ENCODE assay signal across 7 mouse cellular contexts in genomic region chr9:108304716-108305115, GRCm38 (mm10). TPM values are rescaled to one million over a fixed set of nuclear protein-coding genes. Genes with fewer than 3 reads are reported as not detected.
DNase-seq lines count a peak whose midpoint lies in the region; ATAC-seq and TF ChIP-seq lines count a peak whose summit lies in the region.

No protein-coding gene starts in this region.

- H3K4me3 ChIP-seq in CH12.LX (replicated peaks in 1 of 3; ENCODE audit: low read depth in 2 of 3, low read length in 2 of 3, poor library complexity in 1 of 3): peak overlapping the region in 2 of 3 experiments; percentile 71 to 98
- no peak overlapping the region for H3K4me3 ChIP-seq in ES-Bruce4 (ENCODE audit: low read depth, low read length)
- peak overlapping the region; percentile 83 for H3K4me3 ChIP-seq in heart, embryonic 16.5 days (ENCODE audit: low read length)
- peak overlapping the region; percentile 98 for H3K4me3 ChIP-seq in liver, postnatal 0 days (ENCODE audit: low read depth, low read length)

- H3K4me1 ChIP-seq in CH12.LX (ENCODE audit: control insufficient read depth in 1 of 2, insufficient read depth in 2 of 2) (peaks cover 3 to 38% of the 10 kb centered on the region in 2 experiments; a peak in 3 of 4 replicates), ES-Bruce4 (ENCODE audit: control insufficient read depth, insufficient read depth, low read length) (no peaks in the 10 kb centered on the region)
- H3K4me1 ChIP-seq in heart, embryonic 16.5 days (ENCODE audit: control insufficient read depth, insufficient read depth, low read length): peaks cover 30% of the 10 kb centered on the region
- peaks cover 35% of the 10 kb centered on the region for H3K4me1 ChIP-seq in liver, postnatal 0 days (ENCODE audit: insufficient read depth)

- 38% methylated on average over 4 of the region's 4 CpGs for WGBS in heart, embryonic 16.5 days
- 49% methylated on average over 4 of the region's 4 CpGs for WGBS in liver, postnatal 0 days (ENCODE audit: insufficient replicate concordance)

- peak overlapping the region; percentile 68 for H3K4me2 ChIP-seq in CH12.LX (ENCODE audit: insufficient read depth, low read depth, poor library complexity, severe bottlenecking)
- peak overlapping the region; percentile 79 for H3K4me2 ChIP-seq in heart, embryonic 16.5 days (ENCODE audit: low read depth, low read length)
- H3K4me2 ChIP-seq in liver, postnatal 0 days (ENCODE audit: low read depth, low read length): peak overlapping the region; percentile 81

- no peak for DNase-seq in CH12.LX (ENCODE audit: extremely low read depth)
- no peak for DNase-seq in liver, postnatal 0 days
- DNase-seq in layer of hippocampus, adult 8-10 months (ENCODE audit: low spot score in 2 of 2): no peak
- no peak for DNase-seq in cerebellum, adult 9-11 months
- no peak for DNase-seq in adrenal gland, postnatal 25 days

- no peaks in the 10 kb centered on the region for H3K9me3 ChIP-seq in CH12.LX (replicated peaks; ENCODE audit: low read length)
- H3K9me3 ChIP-seq in ES-Bruce4 (replicated peaks; ENCODE audit: control insufficient read depth, insufficient read depth, low read length, poor library complexity, severe bottlenecking): no peaks in the 10 kb centered on the region
- no peaks in the 10 kb centered on the region for H3K9me3 ChIP-seq in heart, embryonic 16.5 days (replicated peaks; ENCODE audit: control insufficient read depth, low read length)
- H3K9me3 ChIP-seq in liver, postnatal 0 days (ENCODE audit: low read length): no peaks in the 10 kb centered on the region

- no peak for TF ChIP-seq CTCF in CH12.LX (conservative IDR thresholded peaks at IDR 0.05 in 1 of 2, IDR thresholded peaks at IDR 0.05 in 1 of 2; ENCODE audit: low read depth in 2 of 2, low read length in 2 of 2)
- TF ChIP-seq CTCF in ES-Bruce4 (IDR thresholded peaks at IDR 0.05; ENCODE audit: low read depth, low read length): no peak
- no peak for TF ChIP-seq CTCF in liver, postnatal 0 days (IDR thresholded peaks at IDR 0.05; ENCODE audit: low read depth)

- TF ChIP-seq EP300 in CH12.LX (IDR thresholded peaks at IDR 0.05; ENCODE audit: low read length): no peak
- TF ChIP-seq EP300 in ES-Bruce4 (IDR thresholded peaks at IDR 0.05; ENCODE audit: insufficient read depth, low read depth, low read length): no peak
- no peak for TF ChIP-seq EP300 in liver, postnatal 0 days (IDR thresholded peaks at IDR 0.05; ENCODE audit: low read depth)

- TF ChIP-seq POLR2A in CH12.LX (IDR thresholded peaks at IDR 0.05; ENCODE audit: low read depth, low read length): no peak
- no peak for TF ChIP-seq POLR2A in ES-Bruce4 (IDR thresholded peaks at IDR 0.05; ENCODE audit: insufficient read depth, low read length)

- H3K27me3 ChIP-seq in CH12.LX (replicated peaks) (no peaks in the 10 kb centered on the region), ES-Bruce4 (ENCODE audit: control insufficient read depth, insufficient read depth, low read length, poor library complexity, severe bottlenecking) (no peaks in the 10 kb centered on the region)
- no peaks in the 10 kb centered on the region for H3K27me3 ChIP-seq in heart, embryonic 16.5 days (ENCODE audit: control insufficient read depth, insufficient read depth, low read length)
- H3K27me3 ChIP-seq in liver, postnatal 0 days (ENCODE audit: insufficient read depth, low read length): no peaks in the 10 kb centered on the region

- in situ Hi-C loops in CH12.LX (cut with MboI; ENCODE audit: low pct_ligation_motif_present, low pct_unique_long_range_greater_than_20kb, low sequenced_read_pairs): no loop called here

- ATAC-seq in heart, embryonic 16.5 days (replicated peaks; ENCODE audit: extremely low read depth, insufficient read depth, low FRiP score): no peak
- ATAC-seq in liver, postnatal 0 days: no peak

- no peak for TF ChIP-seq RAD21 in CH12.LX (IDR thresholded peaks at IDR 0.05; ENCODE audit: low read depth, low read length)

- H3K36me3 ChIP-seq in CH12.LX (replicated peaks in 1 of 2; ENCODE audit: control insufficient read depth in 1 of 2, insufficient read depth in 1 of 2, low read length in 1 of 2): peaks cover 20 to 42% of the 10 kb centered on the region in 2 experiments
- H3K36me3 ChIP-seq in ES-Bruce4 (ENCODE audit: control insufficient read depth, insufficient read depth, low read length, poor library complexity, severe bottlenecking): peaks cover 10% of the 10 kb centered on the region
- peaks cover 18% of the 10 kb centered on the region for H3K36me3 ChIP-seq in heart, embryonic 16.5 days (ENCODE audit: control insufficient read depth, insufficient read depth)
- H3K36me3 ChIP-seq in liver, postnatal 0 days (replicated peaks; ENCODE audit: insufficient read depth, low read length): peaks cover 20% of the 10 kb centered on the region

- H3K79me2 ChIP-seq in CH12.LX (replicated peaks; ENCODE audit: control insufficient read depth, extremely low read depth, insufficient read depth, poor library complexity, severe bottlenecking): peaks cover 25% of the 10 kb centered on the region

- H3K9ac ChIP-seq in CH12.LX (ENCODE audit: insufficient read depth, low read depth) (peak overlapping the region; percentile 80; the same call in 1 of the 2 replicates), ES-Bruce4 (ENCODE audit: low read depth, poor library complexity, severe bottlenecking) (peak overlapping the region; percentile 64; the same call in 1 of the 2 replicates)
- H3K9ac ChIP-seq in heart, embryonic 16.5 days (ENCODE audit: low read length): peak overlapping the region; percentile 92
- H3K9ac ChIP-seq in liver, postnatal 0 days (replicated peaks): peak overlapping the region; percentile 83

- H3K27ac ChIP-seq in CH12.LX (ENCODE audit: insufficient read depth, low read depth) (no peak overlapping the region), ES-Bruce4 (ENCODE audit: insufficient read depth, low read length) (no peak overlapping the region)
- peak overlapping the region; percentile 88 for H3K27ac ChIP-seq in heart, embryonic 16.5 days (ENCODE audit: low read length)
- peak overlapping the region; percentile 11; the same call in 1 of the 2 replicates for H3K27ac ChIP-seq in liver, postnatal 0 days (ENCODE audit: low read depth)

- dilution Hi-C loops in CH12.LX (cut with MboI; ENCODE audit: extremely low pct_ligation_motif_present, extremely low pct_unique_long_range_greater_than_20kb, low sequenced_read_pairs): no loop called here

TF ChIP-seq in CH12.LX, 34 proteins besides CTCF, POLR2A, EP300 and RAD21 (continues in another document):
- TF ChIP-seq RCOR1 (conservative IDR thresholded peaks at IDR 0.05; ENCODE audit: low read depth, low read length) (no peak), HCFC1 (IDR thresholded peaks at IDR 0.05; ENCODE audit: low read depth, low read length) (no peak), MXI1 (IDR thresholded peaks at IDR 0.05; ENCODE audit: low read depth, low read length) (no peak)

RNA-seq across cellular contexts. Expression of gene Rhoa, which starts 1.2 kb away (rescaled TPM):
- total RNA-seq in CH12.LX (2012; rRNA removed) (84.0 and 96.9 TPM in 2 replicates), CH12.LX (2014; rRNA removed) (231 and 243 TPM in 2 replicates)
- polyA plus RNA-seq in CH12.LX (2012; ENCODE audit: insufficient read length, low read depth) (308 TPM in 2 replicates), ES-Bruce4 (2011; ENCODE audit: insufficient read depth, insufficient read length, low read depth, missing spikeins) (429 and 434 TPM in 2 replicates)
- 372 and 444 TPM in 2 replicates for polyA plus RNA-seq in heart, embryonic 16.5 days (2015; fragmentation: Nextera tagmentation; extraction: Ambion mirVana)
- 163 and 165 TPM in 2 replicates for polyA plus RNA-seq in liver, postnatal 0 days (2015; fragmentation: Nextera tagmentation; extraction: Ambion mirVana)
- 100 to 1,000 TPM; 157 to 186 (median 166) TPM for total RNA-seq in layer of hippocampus, adult 8-10 months (2022)
- total RNA-seq in adrenal gland, postnatal 25 days (2021): 358 and 378 TPM in 2 replicates

RNA-seq across cellular contexts. Expression of gene Tcta, which starts 1.2 kb away (rescaled TPM):
- total RNA-seq in CH12.LX (2012; rRNA removed) (5.0 and 8.7 TPM in 2 replicates), CH12.LX (2014; rRNA removed) (7.3 and 7.4 TPM in 2 replicates)
- polyA plus RNA-seq in CH12.LX (2012; ENCODE audit: insufficient read length, low read depth) (3.0 and 5.0 TPM in 2 replicates), ES-Bruce4 (2011; ENCODE audit: insufficient read depth, insufficient read length, low read depth, missing spikeins) (4.0 and 7.0 TPM in 2 replicates)
- polyA plus RNA-seq in heart, embryonic 16.5 days (2015; fragmentation: Nextera tagmentation; extraction: Ambion mirVana): 32.5 and 34.2 TPM in 2 replicates
- polyA plus RNA-seq in liver, postnatal 0 days (2015; fragmentation: Nextera tagmentation; extraction: Ambion mirVana): 14.8 and 16.3 TPM in 2 replicates
- 10 to 100 TPM; 31.7 to 39.2 (median 36.8) TPM for total RNA-seq in layer of hippocampus, adult 8-10 months (2022)
- 38.9 and 49.8 TPM in 2 replicates for total RNA-seq in adrenal gland, postnatal 25 days (2021)

RNA-seq across cellular contexts. Expression of gene Amt, which starts 8.1 kb away (rescaled TPM):
- 2.2 and 2.7 TPM in 2 replicates for total RNA-seq in CH12.LX (2012; rRNA removed)
- total RNA-seq in CH12.LX (2014; rRNA removed): 1.1 and 1.3 TPM in 2 replicates
- 1.5 and 2.1 TPM in 2 replicates for polyA plus RNA-seq in CH12.LX (2012; ENCODE audit: insufficient read length, low read depth)
- polyA plus RNA-seq in ES-Bruce4 (2011; ENCODE audit: insufficient read depth, insufficient read length, low read depth, missing spikeins): 69.2 and 69.3 TPM in 2 replicates
- 8.1 and 8.7 TPM in 2 replicates for polyA plus RNA-seq in heart, embryonic 16.5 days (2015; fragmentation: Nextera tagmentation; extraction: Ambion mirVana)
- 10.9 and 13.5 TPM in 2 replicates for polyA plus RNA-seq in liver, postnatal 0 days (2015; fragmentation: Nextera tagmentation; extraction: Ambion mirVana)
- total RNA-seq in layer of hippocampus, adult 8-10 months (2022): 10 to 100 TPM; 30.1 to 37.2 (median 34.8) TPM
- total RNA-seq in adrenal gland, postnatal 25 days (2021): 5.2 and 7.0 TPM in 2 replicates

RNA-seq across cellular contexts. Expression of gene Nicn1, which starts 14.5 kb away (rescaled TPM):
- total RNA-seq in CH12.LX (2012; rRNA removed) (9.3 and 12.9 TPM in 2 replicates), CH12.LX (2014; rRNA removed) (7.4 and 8.5 TPM in 2 replicates)
- polyA plus RNA-seq in CH12.LX (2012; ENCODE audit: insufficient read length, low read depth) (9.5 and 9.7 TPM in 2 replicates), ES-Bruce4 (2011; ENCODE audit: insufficient read depth, insufficient read length, low read depth, missing spikeins) (18.3 and 23.1 TPM in 2 replicates)
- 23.7 and 26.9 TPM in 2 replicates for polyA plus RNA-seq in heart, embryonic 16.5 days (2015; fragmentation: Nextera tagmentation; extraction: Ambion mirVana)
- 7.7 and 9.5 TPM in 2 replicates for polyA plus RNA-seq in liver, postnatal 0 days (2015; fragmentation: Nextera tagmentation; extraction: Ambion mirVana)
- 100 to 1,000 TPM; 106 to 131 (median 116) TPM for total RNA-seq in layer of hippocampus, adult 8-10 months (2022)
- 17.8 and 22.3 TPM in 2 replicates for total RNA-seq in adrenal gland, postnatal 25 days (2021)

RNA-seq across cellular contexts. Expression of gene Gpx1, which starts 34.0 kb away (rescaled TPM):
- total RNA-seq in CH12.LX (2012; rRNA removed): 506 and 595 TPM in 2 replicates
- 750 and 883 TPM in 2 replicates for total RNA-seq in CH12.LX (2014; rRNA removed)
- polyA plus RNA-seq in CH12.LX (2012; ENCODE audit: insufficient read length, low read depth): 694 and 813 TPM in 2 replicates
- polyA plus RNA-seq in ES-Bruce4 (2011; ENCODE audit: insufficient read depth, insufficient read length, low read depth, missing spikeins): 172 and 194 TPM in 2 replicates
- polyA plus RNA-seq in heart, embryonic 16.5 days (2015; fragmentation: Nextera tagmentation; extraction: Ambion mirVana): 647 and 680 TPM in 2 replicates
- 3,657 and 3,917 TPM in 2 replicates for polyA plus RNA-seq in liver, postnatal 0 days (2015; fragmentation: Nextera tagmentation; extraction: Ambion mirVana)
- 100 to 1,000 TPM in 1 of 4 experiments, 10 to 100 TPM in 3; 57.7 to 113 (median 78.2) TPM for total RNA-seq in layer of hippocampus, adult 8-10 months (2022)
- 711 and 722 TPM in 2 replicates for total RNA-seq in adrenal gland, postnatal 25 days (2021)

Comparison
In these comparisons a context has a peak if more than half of its experiments do, and no peak if none do; other contexts are left out.
1. H3K27ac ChIP-seq: peak in heart, embryonic 16.5 days (single experiment) and liver, postnatal 0 days (single experiment); none in CH12.LX (single experiment) and ES-Bruce4 (single experiment).
2. Peak in every context shown above with its lines, with median percentiles within 50 percentile points of each other: H3K4me2 ChIP-seq and H3K9ac ChIP-seq.